Mouse (Mus musculus) gastrocnemius, postnatal 14 days (tissue): ENCODE results near the gene Tbp. TPM values are rescaled to one million over a fixed set of nuclear protein-coding genes. Genes with fewer than 3 reads are reported as not detected.

Source experiments
- DNase-seq: peaks from one replicate; pipeline ENCODE4 v3.0.0; 2021; ENCODE audit warnings: mixed read lengths
- intact Hi-C: fragments of 180-260 bp; cut with DNase I; formaldehyde crosslinking; loops from one replicate; pipeline ENCODE4 v1.15.1; 2025; ENCODE audit warnings: low total_unique reads
- long read RNA-seq, 2 experiments: library from polyadenylated mRNA; stranded (forward); transcript quantifications; one replicate each; pipeline ENCODE4 v2.0.0; 2021
- total RNA-seq, 2 experiments: library from RNA; stranded (reverse); gene quantifications; 2 replicates each; pipeline ENCODE4 v1.2.3; 2021

Tbp gene
- 1 to 10 TPM; 6.6 to 8.4 TPM for total RNA-seq
- long read RNA-seq, experiment 1, full-length matches to known transcripts, result 2 of 3 reads
- long read RNA-seq, experiment 1, partial matches to known transcripts, result 1 of 3 reads
- long read RNA-seq, experiment 1, other reads (novel, unspliced or antisense), result 0 of 3 reads
- long read RNA-seq, experiment 2, full-length matches to known transcripts, result 4 of 5 reads
- long read RNA-seq, experiment 2, partial matches to known transcripts, result 1 of 5 reads
- long read RNA-seq, experiment 2, other reads (novel, unspliced or antisense), result 0 of 5 reads

- peak; percentile 98 for DNase-seq
- intact Hi-C loops, result no loop called here
Observed at GRCm38 (mm10) chr17:15499656-15500394, at the start of gene Tbp, which contains the start of gene Psmb1. Gene Tbp, plus strand, starts transcription at chr17:15499888. Gene Psmb1, minus strand, starts transcription at chr17:15499751.

- no peak for DNase-seq
- intact Hi-C loops, result no loop called here
Observed at GRCm38 (mm10) chr17:15455203-15455602, 44.5 kb upstream of the Tbp start.

- intact Hi-C loops, result no loop called here
- no peak for DNase-seq
Observed at GRCm38 (mm10) chr17:15456595-15456994, 43.1 kb upstream of the Tbp start.

GRCm38 (mm10) chr17:15459761-15460160 lies 39.9 kb upstream of the Tbp start:
- intact Hi-C loops, result no loop called here
- DNase-seq, result no peak

- intact Hi-C loops, result no loop called here
Observed at GRCm38 (mm10) chr17:15461921-15462495, 37.7 kb upstream of the Tbp start.

GRCm38 (mm10) chr17:15467669-15468068 lies 32.0 kb upstream of the Tbp start:
- intact Hi-C loops, result no loop called here
- DNase-seq, result peak; percentile 71

More at GRCm38 (mm10) chr17:15461921-15462495, 37.7 kb upstream of the Tbp start:
- DNase-seq, result peak; percentile 59

- intact Hi-C loops, result loop anchor here (5.0 kb wide), 1 partner anchor 405 kb away; no protein-coding TSS in a partner anchor
- no peak for DNase-seq
Observed at GRCm38 (mm10) chr17:15472671-15473070, 27.0 kb upstream of the Tbp start.

GRCm38 (mm10) chr17:15490542-15490941 lies 9.1 kb upstream of the Tbp start:
- no peak for DNase-seq
- intact Hi-C loops, result no loop called here

GRCm38 (mm10) chr17:15497882-15498752 lies 1.6 kb upstream of the Tbp start:
- intact Hi-C loops, result no loop called here
- peak; percentile 95 for DNase-seq

GRCm38 (mm10) chr17:15498753-15499113 lies 955 bp upstream of the Tbp start:
- no peak for DNase-seq
- intact Hi-C loops, result no loop called here

GRCm38 (mm10) chr17:15510694-15511093 lies 11.0 kb downstream of the Tbp start:
- DNase-seq, result no peak
- intact Hi-C loops, result no loop called here

GRCm38 (mm10) chr17:15517776-15518175 lies 18.1 kb downstream of the Tbp start:
- DNase-seq, result no peak
- intact Hi-C loops, result no loop called here

GRCm38 (mm10) chr17:15518186-15518585 lies 18.5 kb downstream of the Tbp start:
- DNase-seq, result no peak
- intact Hi-C loops, result no loop called here

GRCm38 (mm10) chr17:15518766-15519165 lies 19.1 kb downstream of the Tbp start:
- DNase-seq, result no peak
- intact Hi-C loops, result no loop called here

- no peak for DNase-seq
- intact Hi-C loops, result loop anchor here (5.0 kb wide), 1 partner anchor 36 kb away; the partner anchor contains the start of gene Prdm9
Observed at GRCm38 (mm10) chr17:15526304-15526703, 26.6 kb downstream of the Tbp start.

GRCm38 (mm10) chr17:15526986-15527810 lies 27.5 kb downstream of the Tbp start, which contains the start of gene Pdcd2:
Gene Pdcd2, minus strand, starts transcription at chr17:15527301.
- intact Hi-C loops, result loop anchor here (5.0 kb wide), 1 partner anchor 35 kb away; the partner anchor contains the start of gene Prdm9
- peak; percentile 95 for DNase-seq

- DNase-seq, result no peak
- intact Hi-C loops, result loop anchor here (5.0 kb wide), 1 partner anchor 35 kb away; the partner anchor contains the start of gene Prdm9
Observed at GRCm38 (mm10) chr17:15527811-15528136, 28.1 kb downstream of the Tbp start.

- intact Hi-C loops, result loop anchor here (5.0 kb wide), 1 partner anchor 33 kb away; the partner anchor contains the start of gene Prdm9
- DNase-seq, result no peak
Observed at GRCm38 (mm10) chr17:15528887-15529286, 29.2 kb downstream of the Tbp start.

- DNase-seq, result no peak
Observed at GRCm38 (mm10) chr17:15530141-15530540, 30.5 kb downstream of the Tbp start.

More at GRCm38 (mm10) chr17:15530141-15530540, 30.5 kb downstream of the Tbp start:
- intact Hi-C loops, result no loop called here
